Mouse (Mus musculus) retina, postnatal 1 day (tissue): ENCODE results near the gene E2f4.

Experiments
- DNase-seq: peaks from one replicate; pipeline ENCODE4 v3.0.0-alpha.2; 2012

E2f4 gene

DNA sequence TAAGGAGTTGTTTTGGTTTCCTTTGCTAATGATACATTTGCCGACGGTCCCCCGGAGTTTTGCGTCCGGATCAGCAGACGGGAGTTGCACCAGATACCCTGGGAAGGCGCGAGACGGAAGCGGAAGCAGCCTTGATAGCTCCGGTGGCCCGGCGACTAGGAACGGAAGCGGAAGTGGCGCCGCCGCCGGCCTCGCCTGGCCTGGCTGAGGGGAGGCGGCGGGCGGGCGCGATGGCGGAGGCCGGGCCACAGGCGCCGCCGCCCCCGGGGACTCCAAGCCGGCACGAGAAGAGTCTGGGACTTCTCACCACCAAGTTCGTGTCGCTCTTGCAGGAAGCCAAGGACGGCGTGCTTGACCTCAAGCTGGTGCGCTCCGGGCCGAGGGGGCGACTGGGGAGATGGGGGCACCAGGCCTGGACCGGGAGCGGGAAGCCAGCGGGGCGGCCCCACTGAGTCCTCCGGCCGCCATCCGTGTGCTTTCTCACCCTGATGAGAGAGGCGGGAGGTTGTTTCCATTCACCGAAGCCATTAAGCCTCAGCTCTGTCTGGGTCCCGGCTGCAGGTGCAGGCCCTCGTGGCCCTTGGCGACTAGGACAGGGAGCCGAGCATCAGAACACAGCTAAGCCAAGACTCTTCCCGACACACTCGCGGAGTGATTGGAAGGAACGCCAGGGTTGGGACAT is at the start of gene E2f4:
Gene E2f4 (plus strand): TSS at position 153 of the 682 bp plus-strand sequence.
- peak; percentile 95 for DNase-seq

DNA sequence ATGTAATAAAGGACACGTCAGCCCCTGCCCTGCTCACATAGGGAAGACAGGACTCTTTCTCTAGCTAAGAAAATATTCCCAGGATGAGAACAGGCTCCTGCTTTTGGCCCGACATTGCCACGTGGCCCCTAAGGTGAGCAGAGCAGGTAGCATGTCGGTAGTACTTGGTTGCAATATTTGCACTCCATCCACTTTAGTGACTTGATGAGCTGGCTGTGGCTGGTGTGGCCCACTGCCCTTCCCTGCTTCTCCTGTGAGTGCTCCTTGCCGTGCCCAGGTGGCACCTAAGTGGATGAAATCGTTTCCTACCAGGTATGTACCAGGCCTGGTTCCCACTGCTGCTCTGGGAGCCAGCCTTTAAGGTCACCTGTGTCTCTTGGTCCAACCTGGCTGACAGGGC is 45.5 kb upstream of the E2f4 start:
- no peak for DNase-seq

DNA sequence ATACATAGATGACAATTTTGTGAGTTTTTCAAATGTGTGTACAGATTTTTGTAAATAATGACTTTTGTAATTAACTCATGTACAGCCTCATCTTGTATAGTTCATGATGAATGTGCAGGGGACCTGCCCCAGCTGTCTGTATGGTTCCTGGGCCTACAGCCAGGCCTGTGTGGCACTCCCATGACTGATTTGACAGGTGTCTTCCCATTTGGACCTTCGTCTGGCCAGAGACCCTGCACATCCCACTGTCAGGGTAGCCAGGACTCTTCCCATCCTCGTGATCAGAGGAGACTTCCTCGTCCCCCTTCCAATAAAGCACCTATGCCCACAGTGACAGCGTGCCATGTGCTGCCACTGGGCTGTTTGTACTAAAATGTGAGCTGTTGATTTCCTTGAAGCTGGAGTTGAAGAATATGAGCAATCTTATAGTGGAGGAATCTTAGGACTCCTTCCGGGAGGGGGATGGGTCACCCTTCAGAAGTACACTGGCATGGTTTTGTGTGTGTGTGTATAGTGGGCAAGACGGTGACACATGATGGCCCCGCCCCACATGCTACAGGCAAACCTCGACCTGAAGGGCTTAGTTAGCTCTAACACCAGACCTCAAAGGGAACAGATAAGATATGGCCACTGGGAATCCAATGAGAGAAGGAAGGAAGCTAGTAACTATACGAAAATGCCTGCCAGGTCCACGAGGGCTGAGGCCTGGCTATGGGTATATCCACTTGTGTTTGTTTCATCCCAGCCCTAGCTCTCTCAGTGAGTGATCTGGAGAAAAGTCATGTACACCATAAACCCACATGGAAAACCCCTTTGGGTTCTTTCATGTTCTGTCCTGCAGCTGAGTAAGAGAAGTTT is 44.6 kb upstream of the E2f4 start:
- no peak for DNase-seq

DNA sequence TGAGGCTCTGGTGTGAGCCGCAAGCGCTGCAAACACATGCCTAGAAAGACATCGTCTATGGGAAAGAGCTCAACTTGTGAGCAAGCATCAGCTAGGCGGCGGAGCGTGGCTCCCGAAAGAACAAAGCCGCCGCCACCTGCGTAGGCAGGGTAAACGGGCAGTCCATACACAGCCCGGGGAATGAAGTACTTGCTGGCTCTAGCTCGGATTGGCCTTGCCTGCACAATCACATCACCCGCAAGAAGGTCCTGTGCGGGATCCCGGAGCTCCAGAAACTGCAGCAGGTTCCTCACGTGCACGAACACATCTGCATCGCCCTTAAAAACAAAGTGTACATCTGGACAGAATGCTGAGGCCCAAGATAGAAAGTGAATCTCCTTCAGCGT is 43.7 kb upstream of the E2f4 start:
- no peak for DNase-seq

DNA sequence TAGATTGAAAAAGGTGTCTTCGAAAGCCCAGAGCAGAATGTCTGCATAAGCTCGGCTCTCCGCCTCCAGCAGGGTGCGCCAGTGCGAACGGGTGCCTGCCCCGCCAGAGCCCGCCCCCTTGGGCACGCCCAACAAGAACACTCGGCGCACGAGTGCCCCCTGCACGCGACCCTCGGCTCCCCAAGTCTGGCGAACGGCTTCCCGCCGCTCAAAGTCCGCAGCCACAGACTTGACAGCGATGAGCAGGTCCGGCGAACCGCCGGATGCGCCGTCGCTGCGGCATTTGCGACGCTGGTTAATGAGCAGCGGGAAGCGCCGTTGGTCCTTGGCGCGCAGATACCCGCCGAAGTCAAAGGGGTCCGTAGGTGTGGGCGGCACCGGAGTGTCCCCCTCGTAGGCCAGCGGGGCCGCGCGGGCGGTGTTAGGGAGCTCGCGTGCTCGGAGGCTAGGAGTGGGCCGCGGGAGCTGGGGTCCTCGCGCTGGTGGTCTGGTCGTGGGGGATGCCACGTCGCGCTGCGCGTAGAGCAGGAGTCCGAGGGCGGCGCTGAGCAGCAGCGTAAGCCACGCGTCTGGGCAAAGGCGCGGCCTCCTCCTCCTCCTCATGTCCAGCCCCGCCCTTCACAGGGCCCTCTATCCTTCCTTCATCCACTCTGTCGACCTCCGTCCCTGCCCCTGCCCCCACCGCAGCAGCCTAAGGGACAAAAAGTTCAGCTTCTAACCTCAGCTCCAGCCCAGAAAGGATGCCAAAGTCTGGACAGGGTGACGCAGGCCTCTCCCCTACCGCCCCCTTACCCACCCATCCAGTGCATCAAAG is 43.1 kb upstream of the E2f4 start:
- peak; percentile 92 for DNase-seq

DNA sequence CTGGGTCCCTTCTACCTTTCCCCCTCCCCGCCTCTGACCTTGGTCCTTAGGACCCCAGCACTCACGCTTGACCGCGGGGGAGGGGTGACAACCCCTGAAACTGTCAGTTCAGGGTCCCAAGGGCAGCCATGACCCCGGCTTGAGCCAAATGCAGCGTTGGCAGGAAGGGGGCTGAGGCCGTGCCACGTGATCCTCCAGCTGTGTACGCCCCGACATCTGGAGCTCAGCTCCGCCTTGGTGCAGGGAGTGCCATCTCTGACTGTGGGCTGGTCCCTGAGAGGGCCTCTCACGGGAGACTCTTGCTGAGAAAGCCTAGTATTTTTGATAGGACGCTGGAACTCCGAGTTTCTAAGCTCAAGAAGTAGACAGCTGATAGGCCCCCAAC is 42.5 kb upstream of the E2f4 start, which contains the start of gene B3gnt9:
Gene B3gnt9 (minus strand): TSS at position 188 of the 385 bp plus-strand sequence.
- DNase-seq = peak; percentile 34

DNA sequence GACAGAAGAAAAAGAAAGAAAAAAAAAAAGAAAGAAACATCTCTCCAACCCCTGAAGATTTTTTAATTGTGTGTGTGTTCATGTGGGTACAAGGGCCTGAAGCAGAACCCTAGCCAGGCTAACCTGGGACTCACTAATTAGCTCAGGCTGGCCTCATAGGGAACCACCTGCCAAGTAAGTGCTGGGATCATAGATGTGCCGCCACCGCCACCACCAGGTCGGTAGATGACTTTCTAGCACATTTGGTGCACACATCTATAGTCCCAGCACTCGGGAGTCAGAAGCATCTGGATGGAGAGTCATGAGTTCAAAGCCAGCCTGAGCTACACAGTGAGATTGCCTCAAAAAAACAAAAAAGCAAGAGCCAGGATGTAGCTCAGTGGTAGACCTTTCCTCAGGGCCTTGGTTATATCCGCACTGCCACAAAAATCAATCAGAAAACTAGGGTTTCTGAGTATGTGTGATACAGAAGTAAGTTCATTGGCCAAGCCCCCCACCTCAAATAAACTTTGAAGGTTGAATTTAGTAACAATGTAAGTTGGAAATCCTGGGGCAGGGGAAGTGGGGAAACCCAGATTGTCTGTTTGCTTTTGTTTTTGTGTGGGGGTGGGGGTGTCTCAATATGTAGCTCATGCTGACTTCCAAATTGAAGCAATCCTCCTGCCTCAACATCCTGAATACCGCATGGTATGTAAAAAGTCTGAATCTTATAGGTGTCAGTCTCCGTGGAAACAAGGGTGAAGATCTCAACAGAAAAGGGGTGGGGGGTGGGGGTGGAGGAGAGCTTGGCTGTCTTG is 39.9 kb upstream of the E2f4 start:
- DNase-seq = no peak

DNA sequence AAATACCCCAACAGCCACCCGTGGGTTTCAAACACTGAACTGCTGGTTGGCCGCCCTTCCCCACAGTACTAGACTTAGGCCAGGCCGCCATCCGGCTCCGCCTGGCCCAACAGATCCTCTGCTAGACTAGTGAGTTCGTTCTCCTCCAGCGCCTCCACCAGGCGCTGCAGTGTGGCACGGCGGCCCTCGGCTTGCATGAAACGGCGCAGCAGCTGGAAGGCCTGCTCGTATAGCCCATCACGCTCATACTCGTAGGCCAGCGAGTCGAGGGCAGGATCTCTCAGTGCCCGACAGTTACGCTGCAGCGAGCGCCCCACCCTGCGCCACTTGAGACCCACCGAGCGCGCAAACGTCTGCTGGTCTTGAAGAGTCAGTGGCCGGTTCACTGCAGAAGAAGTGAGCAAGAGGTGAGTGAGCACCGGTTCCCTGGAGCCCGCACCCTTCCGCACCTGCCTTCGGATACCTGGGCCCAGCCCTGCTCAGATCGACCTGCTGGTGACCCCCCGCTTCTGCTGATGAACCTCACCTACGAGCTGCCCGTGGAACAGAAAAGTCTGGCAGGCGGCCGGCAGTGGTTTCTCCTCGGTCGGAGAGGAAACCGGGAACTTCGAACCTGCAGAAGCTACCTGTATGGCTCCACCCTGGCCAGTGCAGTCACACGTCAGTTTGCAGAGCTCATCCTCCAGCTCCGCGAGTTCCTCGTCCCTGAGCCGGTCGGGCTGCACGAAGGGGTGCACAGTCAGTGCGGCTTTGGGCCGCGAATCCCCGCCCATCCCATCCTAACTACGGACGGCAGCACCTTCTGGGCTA is 38.3 kb upstream of the E2f4 start:
- peak; percentile 69 for DNase-seq

DNA sequence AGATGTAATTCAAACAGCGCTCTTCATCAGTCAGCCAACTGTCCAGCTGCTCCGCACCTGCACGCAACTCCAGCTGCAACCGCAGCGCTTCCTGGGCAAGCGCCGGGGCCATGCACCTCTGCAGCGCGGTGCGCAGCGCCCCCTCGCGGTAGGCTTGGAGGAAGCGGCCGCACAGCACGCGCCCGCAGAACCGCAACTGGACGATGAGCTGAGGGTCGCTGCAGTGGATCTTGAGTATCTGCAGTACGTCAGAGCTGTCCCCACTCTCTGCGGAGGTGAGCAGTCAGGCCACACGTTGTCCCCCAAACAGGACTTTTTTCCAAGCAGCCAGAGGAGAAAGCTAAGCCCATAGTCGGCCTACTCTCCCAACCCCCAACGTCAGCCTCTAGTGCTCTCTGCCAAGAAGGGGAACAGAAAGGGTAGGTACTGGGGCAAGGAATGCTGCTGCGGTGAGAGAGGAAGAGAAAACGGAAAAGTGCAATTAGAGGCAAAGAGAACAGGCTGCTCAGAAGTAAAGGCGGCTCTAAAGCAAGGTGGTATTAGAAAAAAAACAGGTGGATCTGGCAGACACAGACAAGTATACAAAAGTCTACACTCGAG is 37.6 kb upstream of the E2f4 start:
- DNase-seq = peak; percentile 85

DNA sequence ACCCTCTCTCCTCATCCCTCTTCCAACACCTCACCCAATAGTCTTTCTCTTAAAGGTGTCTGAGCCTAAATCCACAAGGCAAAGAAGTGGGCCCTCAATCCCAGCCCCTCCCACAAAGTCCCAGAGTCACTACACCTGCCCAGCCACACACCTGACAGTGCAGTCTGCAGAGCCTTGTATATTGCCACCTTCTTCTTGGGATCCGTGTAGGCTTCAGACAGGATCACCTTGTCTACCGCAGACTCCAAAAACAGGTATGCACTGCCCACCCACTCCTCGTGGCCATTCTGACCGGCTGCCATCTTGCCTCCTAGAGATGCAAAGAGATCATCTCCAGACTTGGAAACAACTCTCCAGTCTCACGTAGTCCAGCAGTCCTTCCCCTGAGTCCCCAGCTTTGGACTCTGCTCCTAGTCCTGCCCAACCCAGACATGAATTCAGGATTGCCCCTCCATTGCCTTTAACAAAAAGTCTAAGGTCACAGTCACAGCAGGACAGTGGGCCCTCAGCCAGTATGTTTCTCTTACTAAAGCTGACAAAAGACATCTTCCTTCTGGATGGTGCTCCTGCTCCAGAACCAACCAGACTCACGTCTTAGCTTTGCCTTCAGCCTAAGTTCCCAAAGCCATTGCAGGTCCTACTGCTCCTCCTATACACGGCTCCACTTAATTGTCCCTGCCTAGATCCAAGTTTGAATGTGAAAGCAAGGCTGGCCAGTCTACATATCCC is 36.9 kb upstream of the E2f4 start:
- no peak for DNase-seq

DNA sequence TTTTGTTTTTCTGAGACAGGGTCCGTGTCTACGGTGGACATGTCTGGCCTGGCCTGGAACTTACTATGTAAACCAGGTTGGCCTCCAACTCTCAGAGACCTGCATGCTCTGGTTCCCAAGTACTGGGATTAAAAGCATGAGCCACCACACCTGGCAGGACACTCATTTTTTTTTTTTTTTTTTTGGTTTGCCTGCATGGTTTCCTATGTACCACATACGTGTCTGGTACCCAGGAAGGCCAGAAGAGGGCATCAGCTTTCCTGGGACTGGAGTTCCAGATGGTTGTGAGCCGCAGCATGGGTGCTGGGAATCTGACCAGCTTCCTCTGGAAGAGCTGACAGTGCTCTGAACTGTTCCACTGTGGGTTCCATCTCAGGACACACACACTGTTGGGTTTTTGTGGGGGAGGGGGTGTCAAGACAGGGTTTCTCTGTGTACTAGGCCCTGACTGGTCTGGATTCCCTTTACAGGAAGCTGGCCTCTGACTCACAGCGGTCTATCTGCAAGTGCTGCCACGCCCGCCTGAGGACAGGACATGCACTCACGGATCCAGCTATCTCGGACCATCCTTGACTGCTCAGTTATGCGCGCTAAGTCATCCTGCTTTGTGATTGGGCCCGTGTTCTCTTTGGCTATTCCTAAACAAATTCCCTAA is 36.0 kb upstream of the E2f4 start:
- DNase-seq = no peak

DNA sequence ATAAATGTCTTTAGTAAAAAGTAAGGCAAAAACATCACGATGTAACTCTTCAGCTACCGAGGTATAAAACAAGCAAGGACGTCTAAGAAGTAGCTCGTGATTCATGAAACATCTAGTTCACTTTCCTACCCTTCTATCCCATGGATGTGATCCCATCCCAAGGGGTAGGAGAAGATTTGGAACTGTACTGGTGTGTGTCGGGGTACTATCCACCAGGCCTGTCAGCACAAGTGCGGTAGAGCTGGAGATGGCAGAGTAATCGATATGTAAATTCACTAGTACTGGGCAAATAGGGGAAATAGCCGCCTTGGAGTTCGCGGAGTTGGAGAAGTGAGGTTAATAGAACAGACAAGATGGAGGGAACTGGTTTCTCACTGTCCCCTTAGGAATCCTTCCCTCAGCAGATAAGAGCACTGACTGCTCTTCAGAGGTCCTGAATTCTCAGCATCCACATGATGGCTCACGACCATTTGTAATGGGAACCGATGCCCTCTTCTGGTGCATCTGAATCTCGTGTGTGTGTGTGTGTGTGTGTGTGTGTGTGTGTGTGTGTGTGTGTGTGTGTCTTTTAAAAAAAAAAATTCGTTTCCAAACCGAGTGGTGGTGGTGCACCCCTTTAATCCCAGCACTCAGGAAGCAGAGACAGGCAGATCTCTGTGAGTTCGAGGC is 34.1 kb upstream of the E2f4 start:
- no peak for DNase-seq

DNA sequence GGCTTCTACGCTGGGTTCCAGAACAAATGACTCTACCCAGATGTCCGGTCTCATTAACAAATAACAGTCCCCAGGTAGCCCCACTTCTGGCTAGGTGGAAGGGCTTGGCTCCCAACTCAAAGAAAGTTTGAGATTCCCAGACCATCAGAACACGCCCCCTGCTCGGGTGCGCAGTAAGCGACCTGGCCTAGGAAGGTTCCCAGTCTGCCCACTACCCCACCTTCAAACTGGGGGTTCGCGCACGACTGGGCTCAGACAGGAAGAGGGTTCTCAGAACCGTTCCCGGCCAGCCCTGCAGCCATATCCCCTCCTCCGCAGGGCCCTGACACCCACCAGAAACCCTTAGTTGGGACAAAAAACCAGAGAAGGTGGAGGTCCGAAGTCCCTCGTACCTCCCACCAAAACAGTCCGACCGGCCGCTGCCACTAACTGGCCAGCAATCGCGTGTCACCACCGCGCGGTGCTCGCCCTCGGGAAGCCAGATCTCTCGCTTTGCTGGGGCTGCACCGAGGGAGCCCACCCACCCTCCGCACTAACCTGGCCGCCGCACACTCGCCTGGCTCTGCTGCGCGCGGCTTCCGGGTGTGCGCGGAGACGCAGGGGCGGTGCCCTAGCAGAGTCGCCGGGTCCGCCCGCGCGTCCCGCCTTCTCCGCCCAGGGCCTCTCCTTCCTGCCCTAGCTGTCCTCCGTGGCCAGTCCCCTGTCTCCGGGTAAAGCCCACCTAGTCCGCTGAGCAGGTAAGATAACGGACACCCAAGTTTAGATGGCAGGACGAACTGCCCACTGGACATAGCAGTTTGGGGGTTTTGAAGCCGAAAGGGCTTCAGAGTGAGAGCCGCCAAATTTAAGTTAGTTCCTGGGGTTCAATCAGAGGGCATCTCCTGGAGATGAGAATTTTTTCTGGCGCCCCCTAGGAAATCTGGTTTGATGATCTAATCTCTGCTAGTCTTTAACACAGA is 33.2 kb upstream of the E2f4 start, which contains the start of the genes Tradd and Fbxl8:
Gene Tradd (minus strand): TSS at position 586 of the 959 bp plus-strand sequence.
Gene Fbxl8 (plus strand): TSS at position 625 of the 959 bp plus-strand sequence.
- peak; percentile 70 for DNase-seq

DNA sequence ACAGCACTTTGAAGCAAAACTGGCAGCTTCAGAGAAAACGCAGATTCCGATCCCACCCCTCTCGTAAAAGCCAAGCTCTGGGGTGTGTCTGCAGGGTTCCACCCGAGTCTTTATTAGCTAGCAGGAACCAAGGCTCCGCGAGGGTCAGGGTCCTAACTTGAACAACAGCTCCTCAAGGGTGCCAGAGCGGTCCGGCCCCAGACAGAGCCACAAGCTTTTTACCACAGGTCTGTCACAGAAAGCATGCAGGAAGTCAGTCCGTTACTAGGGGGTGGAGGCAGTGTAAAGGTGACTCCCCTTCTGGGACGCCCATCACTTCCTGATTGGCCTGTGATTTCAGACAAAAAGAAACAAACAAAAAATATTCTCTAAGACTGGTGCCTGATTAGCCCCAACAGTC is 32.3 kb upstream of the E2f4 start:
- DNase-seq = no peak

DNA sequence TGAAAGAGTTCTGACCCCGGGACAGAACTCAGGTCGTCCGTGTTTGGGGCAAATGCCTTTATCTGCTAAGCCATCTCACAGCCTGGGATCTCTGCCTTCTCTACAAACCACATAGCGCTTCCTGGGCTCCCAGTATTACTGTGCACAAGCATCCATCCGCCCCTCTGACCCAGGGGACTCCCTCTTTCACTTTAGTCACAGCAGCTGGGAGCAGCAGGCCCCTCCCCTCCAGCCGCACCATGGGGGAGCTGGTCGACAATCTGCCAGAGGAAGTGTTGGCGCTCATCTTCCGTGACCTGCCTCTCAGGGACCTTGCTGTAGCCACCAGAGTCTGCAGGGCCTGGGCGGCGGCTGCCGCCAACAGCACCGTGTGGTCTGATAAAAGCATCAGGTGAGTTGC is 30.7 kb upstream of the E2f4 start:
- no peak for DNase-seq

DNA sequence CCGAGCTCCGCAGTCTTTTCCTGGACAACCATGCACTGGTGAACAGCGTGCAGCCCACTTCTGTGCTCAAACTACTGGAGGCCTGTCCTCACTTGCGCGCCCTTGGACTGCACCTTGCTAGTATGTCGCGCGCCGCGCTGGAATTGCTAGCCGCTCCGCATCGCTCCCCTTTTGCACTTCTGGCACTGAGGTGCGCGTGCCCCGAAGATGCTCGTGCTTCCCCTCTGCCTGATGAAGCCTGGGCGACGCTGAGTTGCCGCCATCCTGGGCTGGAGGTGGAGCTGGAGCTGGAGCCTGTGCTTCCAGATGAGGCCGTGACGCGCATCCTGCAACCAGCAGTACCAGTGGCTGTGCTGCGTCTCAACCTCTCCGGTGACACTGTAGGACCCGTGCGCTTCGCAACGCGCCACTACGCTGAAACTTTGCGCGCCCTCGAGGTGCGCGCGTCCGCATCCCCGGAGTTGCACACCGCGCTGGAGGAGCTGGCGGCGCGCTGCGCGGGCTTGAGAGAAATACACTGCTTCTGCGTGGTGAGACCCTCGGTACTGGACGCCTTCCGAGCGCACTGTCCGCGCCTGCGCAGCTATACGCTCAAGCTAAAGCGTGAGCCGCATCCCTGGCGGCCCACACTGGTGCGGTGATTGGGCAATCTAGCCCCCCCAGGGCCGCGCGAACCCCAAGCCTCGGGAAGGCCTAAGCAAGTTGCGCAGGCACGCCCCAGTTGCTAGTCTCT is 29.0 kb upstream of the E2f4 start:
- peak; percentile 89 for DNase-seq

DNA sequence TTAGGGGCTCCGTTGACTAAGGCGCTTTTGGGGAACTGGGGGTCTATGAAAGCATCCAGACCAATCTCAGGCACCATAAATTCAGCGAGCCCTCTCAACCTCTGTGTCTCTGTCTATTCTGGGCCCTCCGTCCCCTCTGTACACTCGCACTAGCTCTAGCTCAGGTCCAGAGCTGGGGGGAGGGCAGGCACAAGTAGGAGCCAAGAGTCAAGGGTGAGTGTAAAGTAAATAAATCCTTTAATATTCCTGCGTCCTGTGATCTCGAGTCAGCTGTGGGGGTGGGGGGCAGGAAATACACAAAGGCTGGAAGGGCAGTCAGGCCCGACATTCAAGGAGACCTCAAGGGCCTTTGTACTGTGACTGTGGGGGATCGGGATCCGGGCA is 28.4 kb upstream of the E2f4 start:
- DNase-seq = no peak
